Mouse (Mus musculus): ENCODE measurements around the gene Rtn3. TPM values are rescaled to one million over a fixed set of nuclear protein-coding genes. Genes with fewer than 3 reads are reported as not detected.
"Not testable (repeated sequence)": the region's sequence is repeated elsewhere in the genome, so short reads cannot be mapped to it uniquely, and the experiment has no call there.

Rtn3 gene
- polyA plus RNA-seq, 1 experiment from 2014 or later, result 132 TPM

- no peaks in the 10 kb centered on the region for H3K4me1 ChIP-seq (ENCODE audit: control insufficient read depth, insufficient read depth, low read length)
- no peak for ATAC-seq (ENCODE audit: insufficient read depth, low FRiP score)
- no peak overlapping the region for H3K27ac ChIP-seq (ENCODE audit: low read length)
- 74% methylated on average over 4 of the region's 4 CpGs for WGBS
- no peak overlapping the region for H3K9ac ChIP-seq (ENCODE audit: low read length)
- H3K27me3 ChIP-seq (ENCODE audit: control insufficient read depth, insufficient read depth, low read length), result no peaks in the 10 kb centered on the region
- H3K9me3 ChIP-seq (replicated peaks; ENCODE audit: control insufficient read depth, low read length), result no peaks in the 10 kb centered on the region
- H3K36me3 ChIP-seq (ENCODE audit: control insufficient read depth, insufficient read depth, low read length), result no peaks in the 10 kb centered on the region
- no peak overlapping the region for H3K4me3 ChIP-seq (replicated peaks; ENCODE audit: low read length)
- no peak overlapping the region for H3K4me2 ChIP-seq (ENCODE audit: low read depth, low read length)
Observed at GRCm38 (mm10) chr19:7508026-7508425, 24.9 kb upstream of the Rtn3 start.

DNA sequence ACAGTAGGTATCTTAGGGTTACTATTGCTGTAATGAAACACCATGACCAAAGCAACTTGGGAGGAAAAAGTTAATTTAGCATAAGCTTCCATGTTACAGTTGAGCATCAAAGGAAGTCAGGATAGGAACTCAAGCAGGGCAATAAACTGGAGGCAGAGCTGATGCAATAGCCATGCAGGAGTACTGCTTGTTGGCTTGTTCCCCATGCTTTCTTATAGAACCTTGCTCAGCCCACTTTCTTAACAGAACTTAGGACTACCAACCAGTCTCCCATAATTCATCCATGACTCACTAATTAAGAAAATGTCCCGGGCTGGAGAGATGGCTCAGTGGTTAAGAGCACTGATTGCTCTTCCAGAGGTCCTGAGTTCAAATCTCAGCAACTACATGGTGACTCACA, 23.2 kb upstream of the Rtn3 start:
- H3K36me3 ChIP-seq (ENCODE audit: control insufficient read depth, insufficient read depth, low read length), result no peaks in the 10 kb centered on the region
- no peaks in the 10 kb centered on the region for H3K27me3 ChIP-seq (ENCODE audit: control insufficient read depth, insufficient read depth, low read length)
- no peaks in the 10 kb centered on the region for H3K4me1 ChIP-seq (ENCODE audit: control insufficient read depth, insufficient read depth, low read length)
- H3K9ac ChIP-seq (ENCODE audit: low read length), result no peak overlapping the region
- H3K9me3 ChIP-seq (replicated peaks; ENCODE audit: control insufficient read depth, low read length), result no peaks in the 10 kb centered on the region
- H3K4me3 ChIP-seq (replicated peaks; ENCODE audit: low read length), result no peak overlapping the region
- ATAC-seq (ENCODE audit: insufficient read depth, low FRiP score), result no peak
- no peak overlapping the region for H3K4me2 ChIP-seq (ENCODE audit: low read depth, low read length)
- no peak overlapping the region for H3K27ac ChIP-seq (ENCODE audit: low read length)
- 68% methylated on average over 1 of the region's 1 CpGs for WGBS

DNA sequence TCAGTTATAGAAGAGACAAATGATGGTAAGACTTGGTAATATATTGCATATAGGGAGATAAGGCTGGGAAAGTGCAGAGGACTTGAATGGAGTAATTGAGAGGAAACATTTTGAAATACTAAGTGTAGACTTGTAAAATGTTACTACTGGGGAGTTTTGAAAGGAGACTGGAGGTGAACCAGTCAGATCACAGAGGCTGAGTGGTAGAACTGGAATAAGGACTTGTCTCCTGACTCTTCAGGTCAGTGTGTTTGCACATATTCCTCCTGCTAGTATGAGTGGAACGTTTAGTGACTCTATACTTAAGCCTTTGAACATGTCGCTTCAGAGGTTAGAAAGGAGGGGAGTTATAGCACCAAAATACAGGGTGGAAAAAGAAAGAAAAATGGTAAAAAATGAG, 19.4 kb upstream of the Rtn3 start:
- Histone ChIP-seq H3K4me2 (ENCODE audit: low read depth, low read length) (no peak overlapping the region), H3K9ac (ENCODE audit: low read length) (no peak overlapping the region), H3K27ac (ENCODE audit: low read length) (no peak overlapping the region), H3K36me3 (ENCODE audit: control insufficient read depth, insufficient read depth, low read length) (no peaks in the 10 kb centered on the region), H3K4me3 (replicated peaks; ENCODE audit: low read length) (no peak overlapping the region), H3K4me1 (ENCODE audit: control insufficient read depth, insufficient read depth, low read length) (no peaks in the 10 kb centered on the region), H3K9me3 (replicated peaks; ENCODE audit: control insufficient read depth, low read length) (no peaks in the 10 kb centered on the region), H3K27me3 (ENCODE audit: control insufficient read depth, insufficient read depth, low read length) (no peaks in the 10 kb centered on the region)
- no peak for ATAC-seq (ENCODE audit: insufficient read depth, low FRiP score)
- 62% methylated on average over 2 of the region's 2 CpGs for WGBS

GRCm38 (mm10) chr19:7500701-7501100, 17.6 kb upstream of the Rtn3 start:
- WGBS, result 94% methylated on average over 1 of the region's 1 CpGs
- Histone ChIP-seq H3K27ac (ENCODE audit: low read length) (no peak overlapping the region), H3K9ac (ENCODE audit: low read length) (no peak overlapping the region), H3K36me3 (ENCODE audit: control insufficient read depth, insufficient read depth, low read length) (no peaks in the 10 kb centered on the region), H3K27me3 (ENCODE audit: control insufficient read depth, insufficient read depth, low read length) (no peaks in the 10 kb centered on the region), H3K4me1 (ENCODE audit: control insufficient read depth, insufficient read depth, low read length) (no peaks in the 10 kb centered on the region), H3K4me2 (ENCODE audit: low read depth, low read length) (no peak overlapping the region), H3K9me3 (replicated peaks; ENCODE audit: control insufficient read depth, low read length) (no peaks in the 10 kb centered on the region), H3K4me3 (replicated peaks; ENCODE audit: low read length) (no peak overlapping the region)
- ATAC-seq (ENCODE audit: insufficient read depth, low FRiP score), result no peak

DNA sequence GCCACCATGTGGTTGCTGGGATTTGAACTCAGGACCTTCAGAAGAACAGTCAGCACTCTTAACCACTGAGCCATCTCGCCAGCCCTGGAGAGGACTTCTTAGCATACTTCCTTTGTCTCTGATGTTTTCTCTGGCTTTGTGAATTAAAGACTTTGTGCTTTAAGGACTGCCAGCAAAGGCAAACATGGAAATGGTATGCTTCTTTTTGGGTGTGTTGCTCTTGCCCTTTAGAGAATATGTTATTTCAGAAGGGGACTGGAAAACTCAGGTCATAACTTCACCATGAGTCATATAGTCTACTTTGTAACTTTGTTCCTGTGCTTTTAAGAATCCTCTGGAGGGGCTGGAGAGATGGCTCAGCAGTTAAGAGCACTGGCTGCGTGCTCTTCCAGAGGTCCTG, 15.7 kb upstream of the Rtn3 start:
- 68% methylated on average over 2 of the region's 2 CpGs for WGBS
- Histone ChIP-seq H3K4me2 (ENCODE audit: low read depth, low read length) (no peak overlapping the region), H3K9me3 (replicated peaks; ENCODE audit: control insufficient read depth, low read length) (no peaks in the 10 kb centered on the region), H3K27ac (ENCODE audit: low read length) (no peak overlapping the region), H3K4me3 (replicated peaks; ENCODE audit: low read length) (no peak overlapping the region), H3K27me3 (ENCODE audit: control insufficient read depth, insufficient read depth, low read length) (no peaks in the 10 kb centered on the region), H3K36me3 (ENCODE audit: control insufficient read depth, insufficient read depth, low read length) (no peaks in the 10 kb centered on the region), H3K9ac (ENCODE audit: low read length) (no peak overlapping the region), H3K4me1 (ENCODE audit: control insufficient read depth, insufficient read depth, low read length) (no peaks in the 10 kb centered on the region)
- ATAC-seq (ENCODE audit: insufficient read depth, low FRiP score), result no peak

GRCm38 (mm10) chr19:7496070-7496469, 13.0 kb upstream of the Rtn3 start:
- not testable (repeated sequence) for ATAC-seq (ENCODE audit: insufficient read depth, low FRiP score); H3K27ac ChIP-seq (ENCODE audit: low read length); H3K9me3 ChIP-seq (replicated peaks; ENCODE audit: control insufficient read depth, low read length); H3K27me3 ChIP-seq (ENCODE audit: control insufficient read depth, insufficient read depth, low read length); H3K9ac ChIP-seq (ENCODE audit: low read length); H3K36me3 ChIP-seq (ENCODE audit: control insufficient read depth, insufficient read depth, low read length); H3K4me3 ChIP-seq (replicated peaks; ENCODE audit: low read length); H3K4me1 ChIP-seq (ENCODE audit: control insufficient read depth, insufficient read depth, low read length)
- 69% methylated on average over 1 of the region's 1 CpGs for WGBS
- H3K4me2 ChIP-seq (ENCODE audit: low read depth, low read length), result 0 out of 2 replicates have a peak overlapping the region, but pooled peaks have one; percentile 67

GRCm38 (mm10) chr19:7495221-7496038, 12.3 kb upstream of the Rtn3 start:
- WGBS, result 35% methylated on average over 14 of the region's 14 CpGs
- H3K27ac ChIP-seq (ENCODE audit: low read length), result peak overlapping the region; percentile 98
- H3K27me3 ChIP-seq (ENCODE audit: control insufficient read depth, insufficient read depth, low read length), result no peaks in the 10 kb centered on the region

GRCm38 (mm10) chr19:7494187-7495015, 11.3 kb upstream of the Rtn3 start:
- H3K27me3 ChIP-seq (ENCODE audit: control insufficient read depth, insufficient read depth, low read length), result no peaks in the 10 kb centered on the region
- WGBS, result under 1% methylated on average over 84 of the region's 84 CpGs
- H3K9ac ChIP-seq (ENCODE audit: low read length), result peak overlapping the region; percentile 88
- H3K4me3 ChIP-seq (replicated peaks; ENCODE audit: low read length), result peak overlapping the region; percentile 68
- H3K4me2 ChIP-seq (ENCODE audit: low read depth, low read length), result peak overlapping the region; percentile 67
- ATAC-seq (ENCODE audit: insufficient read depth, low FRiP score), result peak; percentile 96
- H3K4me1 ChIP-seq (ENCODE audit: control insufficient read depth, insufficient read depth, low read length), result no peaks in the 10 kb centered on the region
- H3K36me3 ChIP-seq (ENCODE audit: control insufficient read depth, insufficient read depth, low read length), result no peaks in the 10 kb centered on the region
- peak overlapping the region; percentile 98 for H3K27ac ChIP-seq (ENCODE audit: low read length)
- H3K9me3 ChIP-seq (replicated peaks; ENCODE audit: control insufficient read depth, low read length), result no peaks in the 10 kb centered on the region

More at GRCm38 (mm10) chr19:7495221-7496038, 12.3 kb upstream of the Rtn3 start:
- H3K9ac ChIP-seq (ENCODE audit: low read length), result peak overlapping the region; percentile 88
- H3K4me3 ChIP-seq (replicated peaks; ENCODE audit: low read length), result peak overlapping the region; percentile 68
- H3K4me2 ChIP-seq (ENCODE audit: low read depth, low read length), result peak overlapping the region; percentile 67
- H3K4me1 ChIP-seq (ENCODE audit: control insufficient read depth, insufficient read depth, low read length), result no peaks in the 10 kb centered on the region
- no peaks in the 10 kb centered on the region for H3K9me3 ChIP-seq (replicated peaks; ENCODE audit: control insufficient read depth, low read length)
- ATAC-seq (ENCODE audit: insufficient read depth, low FRiP score), result no peak
- H3K36me3 ChIP-seq (ENCODE audit: control insufficient read depth, insufficient read depth, low read length), result no peaks in the 10 kb centered on the region
